Mouse (Mus musculus) cortical plate, adult 2 months (tissue): ENCODE measurements around the gene Hsf5.

Experiments
- CTCF ChIP-seq: fragments of 200-500 bp; IDR thresholded peaks from 2 replicates; pipeline ENCODE4 v1.5.1; 2011; ENCODE audit warnings: mild to moderate bottlenecking, control low read depth, low read length; ENCODE audit not compliant: insufficient read depth; ENCODE audit errors: extremely low read depth
- POLR2A ChIP-seq: fragments of 200-500 bp; IDR thresholded peaks from 2 replicates; pipeline ENCODE4 v1.6.1; 2011; ENCODE audit warnings: mild to moderate bottlenecking, low read length, control low read depth; ENCODE audit not compliant: insufficient read depth; ENCODE audit errors: extremely low read depth

GRCm38 (mm10) chr11:87701877-87702620 is 85.1 kb downstream of the Hsf5 start:
- no peak for TF ChIP-seq POLR2A
- no peak for TF ChIP-seq CTCF
